8 mouse cellular contexts compared by ENCODE assay signal in genomic region chr10:81016645-81017044, GRCm38 (mm10). TPM values are rescaled to one million over a fixed set of nuclear protein-coding genes. Genes with fewer than 3 reads are reported as not detected.
DNase-seq lines count a peak whose midpoint lies in the region; ATAC-seq and TF ChIP-seq lines count a peak whose summit lies in the region.

No protein-coding gene starts in this region.

- TF ChIP-seq CTCF in forebrain, postnatal 0 days (IDR thresholded peaks at IDR 0.05; ENCODE audit: low read depth) = peak; percentile 70

- H3K9ac ChIP-seq in forebrain, postnatal 0 days = no peak overlapping the region
- H3K9ac ChIP-seq in forebrain, embryonic 12.5 days = no peak overlapping the region

- no peaks in the 10 kb centered on the region; the same call in 1 of the 2 replicates for H3K4me1 ChIP-seq in forebrain, postnatal 0 days (ENCODE audit: insufficient read depth)
- peaks cover 9% of the 10 kb centered on the region for H3K4me1 ChIP-seq in forebrain, embryonic 12.5 days

- no peaks in the 10 kb centered on the region for H3K9me3 ChIP-seq in forebrain, postnatal 0 days (ENCODE audit: low read length)
- no peaks in the 10 kb centered on the region for H3K9me3 ChIP-seq in forebrain, embryonic 12.5 days

- H3K27ac ChIP-seq in forebrain, postnatal 0 days (ENCODE audit: low read depth, low read length) = no peak overlapping the region
- H3K27ac ChIP-seq in forebrain, embryonic 12.5 days = no peak overlapping the region

- DNase-seq in forebrain, postnatal 0 days = peak; percentile 29
- DNase-seq in right cerebral cortex, postnatal 14 days = peak; percentile 67
- no peak for DNase-seq in right cerebral cortex, postnatal 25 days
- peak; percentile 73 to 87 for DNase-seq in cerebellum, adult 18-20 months
- peak; percentile 82 for DNase-seq in induced T-regulatory cell, adult 2 months (ENCODE audit: low read depth)
- DNase-seq in thymus, postnatal 36 days = peak; percentile 69 to 74

- ATAC-seq in forebrain, postnatal 0 days = no peak
- ATAC-seq in forebrain, embryonic 12.5 days (ENCODE audit: low FRiP score) = no peak
- peak; percentile 67 for ATAC-seq in megakaryocyte, adult 5-6 weeks (ENCODE audit: poor library complexity, severe bottlenecking)

- WGBS in forebrain, postnatal 0 days = 9% methylated on average over 7 of the region's 7 CpGs
- 10% methylated on average over 7 of the region's 7 CpGs for WGBS in forebrain, embryonic 12.5 days

- H3K27me3 ChIP-seq in forebrain, postnatal 0 days (ENCODE audit: insufficient read depth, low read length) = no peaks in the 10 kb centered on the region
- peaks cover 11% of the 10 kb centered on the region for H3K27me3 ChIP-seq in forebrain, embryonic 12.5 days

- H3K4me3 ChIP-seq in forebrain, postnatal 0 days (ENCODE audit: low read depth, low read length) = no peak overlapping the region
- H3K4me3 ChIP-seq in forebrain, embryonic 12.5 days (replicated peaks) = no peak overlapping the region

- peaks cover 4% of the 10 kb centered on the region; the same call in 1 of the 2 replicates for H3K36me3 ChIP-seq in forebrain, postnatal 0 days (ENCODE audit: insufficient read depth)
- H3K36me3 ChIP-seq in forebrain, embryonic 12.5 days (replicated peaks) = no peaks in the 10 kb centered on the region

- H3K4me2 ChIP-seq in forebrain, postnatal 0 days (ENCODE audit: low read depth) = no peak overlapping the region
- no peak overlapping the region for H3K4me2 ChIP-seq in forebrain, embryonic 12.5 days

RNA-seq across cellular contexts. Expression of gene Gng7, which starts 1.9 kb away (rescaled TPM):
- total RNA-seq in forebrain, postnatal 0 days (2014; rRNA removed) = 64.5 and 91.4 TPM in 2 replicates
- polyA plus RNA-seq in forebrain, postnatal 0 days (2015; fragmentation: Nextera tagmentation; extraction: Ambion mirVana) = 76.2 and 85.7 TPM in 2 replicates
- 9.8 and 11.0 TPM in 2 replicates for polyA plus RNA-seq in forebrain, embryonic 12.5 days (2016; fragmentation: Nextera tagmentation; extraction: Ambion mirVana)
- 0.11 TPM in 1 of 2 replicates, not detected in the other for total RNA-seq in megakaryocyte, adult 5-6 weeks (2015)
- total RNA-seq in megakaryocyte, adult 5-6 weeks (2017) = 0.26 TPM in 1 of 2 replicates, not detected in the other

RNA-seq across cellular contexts. Expression of gene Diras1, which starts 8.8 kb away (rescaled TPM):
- total RNA-seq in forebrain, postnatal 0 days (2014; rRNA removed) = 65.4 and 76.0 TPM in 2 replicates
- 66.1 and 70.2 TPM in 2 replicates for polyA plus RNA-seq in forebrain, postnatal 0 days (2015; fragmentation: Nextera tagmentation; extraction: Ambion mirVana)
- 8.7 and 11.6 TPM in 2 replicates for polyA plus RNA-seq in forebrain, embryonic 12.5 days (2016; fragmentation: Nextera tagmentation; extraction: Ambion mirVana)
- not detected in 2 replicates for total RNA-seq in megakaryocyte, adult 5-6 weeks (2015)
- total RNA-seq in megakaryocyte, adult 5-6 weeks (2017) = 0.20 TPM in 1 of 2 replicates, not detected in the other

RNA-seq across cellular contexts. Expression of gene Slc39a3, which starts 20.6 kb away (rescaled TPM):
- 82.1 and 104 TPM in 2 replicates for total RNA-seq in forebrain, postnatal 0 days (2014; rRNA removed)
- polyA plus RNA-seq in forebrain, postnatal 0 days (2015; fragmentation: Nextera tagmentation; extraction: Ambion mirVana) = 43.5 and 45.2 TPM in 2 replicates
- 29.2 and 32.8 TPM in 2 replicates for polyA plus RNA-seq in forebrain, embryonic 12.5 days (2016; fragmentation: Nextera tagmentation; extraction: Ambion mirVana)
- total RNA-seq in megakaryocyte, adult 5-6 weeks (2015) = 3.9 and 6.0 TPM in 2 replicates
- 6.2 and 10.2 TPM in 2 replicates for total RNA-seq in megakaryocyte, adult 5-6 weeks (2017)

RNA-seq across cellular contexts. Expression of gene Sgta, which starts 43.3 kb away (rescaled TPM):
- total RNA-seq in forebrain, postnatal 0 days (2014; rRNA removed) = 176 and 215 TPM in 2 replicates
- 326 and 360 TPM in 2 replicates for polyA plus RNA-seq in forebrain, postnatal 0 days (2015; fragmentation: Nextera tagmentation; extraction: Ambion mirVana)
- 262 and 280 TPM in 2 replicates for polyA plus RNA-seq in forebrain, embryonic 12.5 days (2016; fragmentation: Nextera tagmentation; extraction: Ambion mirVana)
- 30.3 and 30.7 TPM in 2 replicates for total RNA-seq in megakaryocyte, adult 5-6 weeks (2015)
- total RNA-seq in megakaryocyte, adult 5-6 weeks (2017) = 33.3 and 38.7 TPM in 2 replicates

RNA-seq across cellular contexts. Expression of gene Thop1, which starts 53.2 kb away (rescaled TPM):
- total RNA-seq in forebrain, postnatal 0 days (2014; rRNA removed) = 69.0 and 74.6 TPM in 2 replicates
- polyA plus RNA-seq in forebrain, postnatal 0 days (2015; fragmentation: Nextera tagmentation; extraction: Ambion mirVana) = 45.9 and 52.5 TPM in 2 replicates
- polyA plus RNA-seq in forebrain, embryonic 12.5 days (2016; fragmentation: Nextera tagmentation; extraction: Ambion mirVana) = 65.0 and 69.2 TPM in 2 replicates
- total RNA-seq in megakaryocyte, adult 5-6 weeks (2015) = 0.82 and 1.5 TPM in 2 replicates
- 3.4 and 4.3 TPM in 2 replicates for total RNA-seq in megakaryocyte, adult 5-6 weeks (2017)

Comparison
In these comparisons a context has a peak if more than half of its experiments do, and no peak if none do; other contexts are left out.
1. RNA of gene Gng7, which starts 1.9 kb away (total RNA-seq): 64.5 to 91.4 TPM in forebrain, postnatal 0 days; 0.11 to 0.26 TPM in megakaryocyte, adult 5-6 weeks; every median in the first group is over 10 times any median in the second.
2. RNA of gene Diras1, which starts 8.8 kb away (total RNA-seq): 65.4 to 76.0 TPM in forebrain, postnatal 0 days; 0.20 TPM in megakaryocyte, adult 5-6 weeks; every median in the first group is over 10 times any median in the second.